ENCODE assay signal across 9 mouse cellular contexts in genomic region chr3:121530546-121531258, GRCm38 (mm10). TPM values are rescaled to one million over a fixed set of nuclear protein-coding genes. Genes with fewer than 3 reads are reported as not detected.
DNase-seq lines count a peak whose midpoint lies in the region; ATAC-seq and TF ChIP-seq lines count a peak whose summit lies in the region.
"Had no signal": no experiment of that assay in that cellular context is flagged by ENCODE, and none has a peak within 500 bp of the region (broad histone marks: within the 10 kb centered on the region; RNA-seq: fewer than 3 reads in every experiment).

No protein-coding gene starts in this region.

- no peak for DNase-seq in heart, postnatal 25 days (ENCODE audit: low spot score)
- peak; percentile 65 for DNase-seq in R1 (ENCODE audit: low read depth, low spot score)
- DNase-seq in liver, postnatal 0 days, result peak; percentile 31
- no peak for DNase-seq in testis, postnatal 10 days (ENCODE audit: low spot score)
- no peak for DNase-seq in heart, postnatal 4 days
- DNase-seq in cerebellum, adult 18-20 months, result no peak
- DNase-seq: cerebellum, adult 8-10 months had no signal

- H3K9me3 ChIP-seq in heart, embryonic 13.5 days, result no peaks in the 10 kb centered on the region
- H3K9me3 ChIP-seq in kidney, embryonic 15.5 days (replicated peaks), result no peaks in the 10 kb centered on the region
- no peaks in the 10 kb centered on the region for H3K9me3 ChIP-seq in liver, postnatal 0 days (ENCODE audit: low read length)

- no peak for TF ChIP-seq CTCF in liver, postnatal 0 days (IDR thresholded peaks at IDR 0.05; ENCODE audit: low read depth)

- H3K9ac ChIP-seq in heart, embryonic 13.5 days, result 0 out of 2 replicates have a peak overlapping the region, but pooled peaks have one; percentile 9
- no peak overlapping the region for H3K9ac ChIP-seq in kidney, embryonic 15.5 days
- H3K9ac ChIP-seq in liver, postnatal 0 days (replicated peaks), result 0 out of 2 replicates have a peak overlapping the region, but pooled peaks have one; percentile 5

- H3K4me2 ChIP-seq in heart, embryonic 13.5 days, result no peak overlapping the region
- peak overlapping the region; percentile 37 for H3K4me2 ChIP-seq in kidney, embryonic 15.5 days
- peak overlapping the region; percentile 70 for H3K4me2 ChIP-seq in liver, postnatal 0 days (ENCODE audit: low read depth, low read length)

- no peak for ATAC-seq in heart, embryonic 13.5 days (ENCODE audit: extremely low read depth, insufficient number of reproducible peaks, low FRiP score, low TSS enrichment)
- peak; percentile 74 for ATAC-seq in kidney, embryonic 15.5 days (replicated peaks; ENCODE audit: low FRiP score)
- peak; percentile 81 for ATAC-seq in liver, postnatal 0 days

- H3K36me3 ChIP-seq in heart, embryonic 13.5 days, result no peaks in the 10 kb centered on the region
- H3K36me3 ChIP-seq in kidney, embryonic 15.5 days, result no peaks in the 10 kb centered on the region
- H3K36me3 ChIP-seq in liver, postnatal 0 days (replicated peaks; ENCODE audit: insufficient read depth, low read length), result no peaks in the 10 kb centered on the region

- H3K27me3 ChIP-seq in heart, embryonic 13.5 days (replicated peaks), result peaks cover 34% of the 10 kb centered on the region
- H3K27me3 ChIP-seq in kidney, embryonic 15.5 days, result peaks cover 18% of the 10 kb centered on the region
- H3K27me3 ChIP-seq in liver, postnatal 0 days (ENCODE audit: insufficient read depth, low read length), result no peaks in the 10 kb centered on the region

- intact Hi-C loops in heart, postnatal 25 days (cut with DNase I), result no loop called here

- peaks cover 30% of the 10 kb centered on the region for H3K4me1 ChIP-seq in heart, embryonic 13.5 days
- peaks cover 43% of the 10 kb centered on the region for H3K4me1 ChIP-seq in kidney, embryonic 15.5 days
- no peaks in the 10 kb centered on the region for H3K4me1 ChIP-seq in liver, postnatal 0 days (ENCODE audit: insufficient read depth)

- WGBS in heart, embryonic 13.5 days, result 77% methylated on average over 10 of the region's 10 CpGs
- 39% methylated on average over 10 of the region's 10 CpGs for WGBS in kidney, embryonic 15.5 days
- WGBS in liver, postnatal 0 days (ENCODE audit: insufficient replicate concordance), result 59% methylated on average over 10 of the region's 10 CpGs

- no peak overlapping the region for H3K4me3 ChIP-seq in heart, embryonic 13.5 days
- H3K4me3 ChIP-seq in kidney, embryonic 15.5 days (replicated peaks), result no peak overlapping the region
- H3K4me3 ChIP-seq in liver, postnatal 0 days (ENCODE audit: low read depth, low read length), result peak overlapping the region; percentile 28; the same call in 1 of the 2 replicates

- no peak for TF ChIP-seq EP300 in liver, postnatal 0 days (IDR thresholded peaks at IDR 0.05; ENCODE audit: low read depth)

- H3K27ac ChIP-seq in heart, embryonic 13.5 days (replicated peaks), result no peak overlapping the region
- H3K27ac ChIP-seq in kidney, embryonic 15.5 days, result peak overlapping the region; percentile 85
- peak overlapping the region; percentile 82 for H3K27ac ChIP-seq in liver, postnatal 0 days (ENCODE audit: low read depth)

RNA-seq across cellular contexts. Expression of gene Slc44a3, which starts 1.5 kb away (rescaled TPM):
- 1.0 and 1.1 TPM in 2 replicates for polyA plus RNA-seq in heart, embryonic 13.5 days (2015; fragmentation: Nextera tagmentation; extraction: Ambion mirVana)
- total RNA-seq in heart, postnatal 25 days (2021), result not detected
- 7.2 and 10.1 TPM in 2 replicates for polyA plus RNA-seq in kidney, embryonic 15.5 days (2015; fragmentation: Nextera tagmentation; extraction: Ambion mirVana)
- polyA plus RNA-seq in liver, postnatal 0 days (2015; fragmentation: Nextera tagmentation; extraction: Ambion mirVana), result 15.2 and 16.6 TPM in 2 replicates
- under 1 TPM; 0.41 to 0.98 TPM for total RNA-seq in heart, postnatal 4 days (2021)

Comparison
In these comparisons a context has a peak if more than half of its experiments do, and no peak if none do; other contexts are left out.
1. DNase-seq: peak in R1 (single experiment) and liver, postnatal 0 days (single experiment); none in heart, postnatal 25 days (single experiment), testis, postnatal 10 days (single experiment), heart, postnatal 4 days (single experiment) and cerebellum, adult 18-20 months (0 of 2).